Comparison of ENCODE assay signal across 15 mouse cellular contexts in genomic region chr16:36651174-36651766, GRCm38 (mm10). TPM values are rescaled to one million over a fixed set of nuclear protein-coding genes. Genes with fewer than 3 reads are reported as not detected.
"Had no signal": no experiment of that assay in that cellular context is flagged by ENCODE, and none has a peak within 500 bp of the region (broad histone marks: within the 10 kb centered on the region; RNA-seq: fewer than 3 reads in every experiment).

No protein-coding gene starts in this region.

- H3K36me3 ChIP-seq: midbrain, embryonic 10.5 days; midbrain, embryonic 13.5 days; neural tube, embryonic 12.5 days; stomach, embryonic 15.5 days had no signal

- H3K4me3 ChIP-seq: midbrain, embryonic 10.5 days; midbrain, embryonic 13.5 days; myocyte; neural tube, embryonic 12.5 days; stomach, embryonic 15.5 days had no signal

- H3K9ac ChIP-seq: lung, embryonic 14.5 days; midbrain, embryonic 13.5 days; neural tube, embryonic 12.5 days; stomach, embryonic 15.5 days had no signal

- H3K4me1 ChIP-seq: midbrain, embryonic 13.5 days; neural tube, embryonic 12.5 days; stomach, embryonic 15.5 days had no signal

- ATAC-seq: midbrain, embryonic 13.5 days; midbrain, embryonic 16.5 days had no signal

- H3K27ac ChIP-seq: midbrain, embryonic 10.5 days; midbrain, embryonic 13.5 days; neural tube, embryonic 12.5 days; stomach, embryonic 15.5 days; stomach, postnatal 0 days had no signal

- H3K4me2 ChIP-seq: lung, embryonic 14.5 days; midbrain, embryonic 13.5 days; neural tube, embryonic 12.5 days; stomach, embryonic 15.5 days had no signal

- H3K9me3 ChIP-seq: midbrain, embryonic 10.5 days; midbrain, embryonic 13.5 days; neural tube, embryonic 12.5 days; stomach, embryonic 15.5 days had no signal

- DNase-seq: lung, adult 18-20 months; lung, embryonic 14.5 days; lung, postnatal 10 days; lung, postnatal 4 days; right cerebral cortex, postnatal 14 days; thymus, adult 2 months; thymus, postnatal 36 days had no signal

- H3K27me3 ChIP-seq: midbrain, embryonic 13.5 days; neural tube, embryonic 12.5 days; stomach, embryonic 15.5 days had no signal

RNA-seq across cellular contexts. Expression of gene Cd86, which starts 14.6 kb away (rescaled TPM):
- total RNA-seq: megakaryocyte-erythroid progenitor cell, adult 5-6 weeks had no signal
- polyA plus RNA-seq: myocyte had no signal

RNA-seq across cellular contexts. Expression of gene Ildr1, which starts 42.5 kb away (rescaled TPM):
- polyA plus RNA-seq: midbrain, embryonic 13.5 days; myocyte; neural tube, embryonic 12.5 days had no signal
